Mouse (Mus musculus) lung, postnatal 0 days (tissue): ENCODE results near the gene Col8a2. TPM values are rescaled to one million over a fixed set of nuclear protein-coding genes. Genes with fewer than 3 reads are reported as not detected.

Experiments used
- ATAC-seq: fragments of 200-750 bp; cut with Nextera tagmentation; 2 replicates; pipeline ENCODE4 v1.8.0; 2017; ENCODE audit warnings: moderate library complexity
- DNase-seq: peaks from one replicate; pipeline ENCODE4 v3.0.0-alpha.2; 2016; ENCODE audit warnings: low spot score
- H3K27ac ChIP-seq: fragments of 300-500 bp; sonication (generic); 2 replicates; pipeline ENCODE4 v1.5.1; 2014; ENCODE audit warnings: antibody characterized with exemption, mild to moderate bottlenecking, low read length, mixed read lengths
- H3K27me3 ChIP-seq: fragments of 300-500 bp; sonication (generic); replicated peaks from 2 replicates; pipeline ENCODE4 v1.6.1; 2014; ENCODE audit warnings: low read length, mixed read lengths; ENCODE audit not compliant: insufficient read depth
- H3K36me3 ChIP-seq: fragments of 300-500 bp; sonication (generic); 2 replicates; pipeline ENCODE4 v1.6.1; 2014; ENCODE audit warnings: low read length, mixed read lengths; ENCODE audit not compliant: insufficient read depth
- H3K4me1 ChIP-seq: fragments of 300-500 bp; sonication (generic); 2 replicates; pipeline ENCODE4 v1.6.1; 2014; ENCODE audit warnings: antibody characterized with exemption, low read depth, low read length, mixed read lengths; ENCODE audit not compliant: insufficient read depth
- H3K4me2 ChIP-seq: fragments of 300-500 bp; sonication (generic); replicated peaks from 2 replicates; pipeline ENCODE4 v1.6.1; 2014; ENCODE audit warnings: low read depth, mild to moderate bottlenecking, low read length, moderate library complexity, mixed read lengths
- H3K4me3 ChIP-seq: fragments of 300-500 bp; sonication (generic); 2 replicates; pipeline ENCODE4 v1.5.1; 2014; ENCODE audit warnings: low read depth, low read length
- H3K9ac ChIP-seq: fragments of 300-500 bp; sonication (generic); replicated peaks from 2 replicates; pipeline ENCODE4 v1.6.1; 2014; ENCODE audit warnings: low read depth, mild to moderate bottlenecking
- H3K9me3 ChIP-seq: fragments of 300-500 bp; sonication (generic); 2 replicates; pipeline ENCODE4 v1.6.1; 2016; ENCODE audit warnings: low read length, mixed read lengths
- CTCF ChIP-seq: IDR thresholded peaks from 2 replicates; pipeline ENCODE4 v1.5.1; 2016; ENCODE audit warnings: antibody characterized with exemption, mild to moderate bottlenecking
- EP300 ChIP-seq: IDR thresholded peaks from 2 replicates; pipeline ENCODE4 v1.6.1; 2016; ENCODE audit warnings: antibody characterized with exemption, mild to moderate bottlenecking, control low read depth
- whole genome bisulfite sequencing: fragments of 180-500 bp; shearing (Covaris S2); extraction: QIAGEN DNeasy Blood & Tissue Kit; methylation state at CpG from one replicate; pipeline ENCODE4 v1.1.7; 2014; 5-methylcytosine and 5-hydroxymethylcytosine counted together
- polyA plus RNA-seq: library from polyadenylated mRNA; unstranded; fragments of >200 nt; fragmentation: Nextera tagmentation; extraction: Ambion mirVana; gene quantifications from 2 replicates; pipeline ENCODE4 v1.2.1, GENCODE M21; 2015

Gene Col8a2
- polyA plus RNA-seq, 1 experiment from 2014 or later, result 1.4 TPM

GRCm38 (mm10) chr4:126273753-126274152 lies 12.8 kb upstream of the Col8a2 start:
- no peak overlapping the region for H3K4me3 ChIP-seq
- no peak for DNase-seq
- TF ChIP-seq EP300 (no peak), CTCF (no peak)
- H3K27ac ChIP-seq, result no peak overlapping the region
- no peak overlapping the region for H3K9ac ChIP-seq
- H3K36me3 ChIP-seq, result peaks cover 13% of the 10 kb centered on the region; the same call in 1 of the 2 replicates
- no peaks in the 10 kb centered on the region for H3K27me3 ChIP-seq
- 80% methylated on average over 13 of the region's 13 CpGs for WGBS
- H3K9me3 ChIP-seq, result no peaks in the 10 kb centered on the region
- no peak for ATAC-seq
- H3K4me1 ChIP-seq, result no peaks in the 10 kb centered on the region
- no peak overlapping the region for H3K4me2 ChIP-seq

- Histone ChIP-seq H3K27ac (no peak overlapping the region), H3K4me2 (no peak overlapping the region), H3K36me3 (peaks cover 13% of the 10 kb centered on the region; the same call in 1 of the 2 replicates), H3K27me3 (no peaks in the 10 kb centered on the region), H3K4me1 (no peaks in the 10 kb centered on the region), H3K9ac (no peak overlapping the region), H3K9me3 (no peaks in the 10 kb centered on the region), H3K4me3 (no peak overlapping the region)
- DNase-seq (no peak), ATAC-seq (no peak)
- 91% methylated on average over 4 of the region's 4 CpGs for WGBS
- TF ChIP-seq CTCF (no peak), EP300 (no peak)
These were observed 11.5 kb upstream of the Col8a2 start for GRCm38 (mm10) chr4:126275081-126275480.

GRCm38 (mm10) chr4:126275681-126276131 lies 10.9 kb upstream of the Col8a2 start:
- no peak overlapping the region for H3K4me2 ChIP-seq
- no peaks in the 10 kb centered on the region for H3K4me1 ChIP-seq
- H3K4me3 ChIP-seq, result no peak overlapping the region
- H3K9ac ChIP-seq, result no peak overlapping the region
- peaks cover 13% of the 10 kb centered on the region; the same call in 1 of the 2 replicates for H3K36me3 ChIP-seq
- DNase-seq (no peak), ATAC-seq (no peak)
- H3K27ac ChIP-seq, result no peak overlapping the region
- TF ChIP-seq EP300 (no peak), CTCF (no peak)
- 82% methylated on average over 13 of the region's 13 CpGs for WGBS
- H3K9me3 ChIP-seq, result no peaks in the 10 kb centered on the region
- no peaks in the 10 kb centered on the region for H3K27me3 ChIP-seq

GRCm38 (mm10) chr4:126277906-126278564 lies 8.6 kb upstream of the Col8a2 start:
- peak overlapping the region; percentile 23; the same call in 1 of the 2 replicates for H3K4me2 ChIP-seq
- H3K9me3 ChIP-seq, result no peaks in the 10 kb centered on the region
- whole genome bisulfite sequencing, result 9% methylated on average over 13 of the region's 13 CpGs
- no peak overlapping the region for H3K27ac ChIP-seq
- TF ChIP-seq EP300 (no peak), CTCF (peak; percentile 84)
- no peaks in the 10 kb centered on the region for H3K4me1 ChIP-seq
- ATAC-seq (peak; percentile 54; the same call in 1 of the 2 replicates), DNase-seq (peak; percentile 77)
- no peaks in the 10 kb centered on the region for H3K27me3 ChIP-seq
- H3K4me3 ChIP-seq, result no peak overlapping the region
- no peak overlapping the region for H3K9ac ChIP-seq
- H3K36me3 ChIP-seq, result peaks cover 6% of the 10 kb centered on the region; the same call in 1 of the 2 replicates

GRCm38 (mm10) chr4:126278565-126278915 lies 8.1 kb upstream of the Col8a2 start:
- DNase-seq, result no peak
- Histone ChIP-seq H3K4me3 (no peak overlapping the region), H3K9me3 (no peaks in the 10 kb centered on the region), H3K36me3 (peaks cover 4% of the 10 kb centered on the region; the same call in 1 of the 2 replicates), H3K27me3 (no peaks in the 10 kb centered on the region), H3K9ac (no peak overlapping the region), H3K27ac (no peak overlapping the region), H3K4me2 (no peak overlapping the region), H3K4me1 (no peaks in the 10 kb centered on the region)
- TF ChIP-seq CTCF (no peak), EP300 (no peak)
- ATAC-seq, result no peak
- WGBS, result 47% methylated on average over 9 of the region's 9 CpGs

- 63% methylated on average over 9 of the region's 9 CpGs for WGBS
- Histone ChIP-seq H3K9me3 (no peaks in the 10 kb centered on the region), H3K27me3 (no peaks in the 10 kb centered on the region), H3K4me2 (no peak overlapping the region), H3K27ac (no peak overlapping the region), H3K36me3 (peaks cover 2% of the 10 kb centered on the region; the same call in 1 of the 2 replicates), H3K4me1 (no peaks in the 10 kb centered on the region), H3K4me3 (no peak overlapping the region), H3K9ac (no peak overlapping the region)
- DNase-seq (no peak), ATAC-seq (no peak)
- TF ChIP-seq EP300 (no peak), CTCF (no peak)
These were observed 7.6 kb upstream of the Col8a2 start for GRCm38 (mm10) chr4:126278961-126279360.
